Mouse (Mus musculus): ENCODE measurements at regions not wholly inside any gene's neighbourhood (a gene's known extent, or its start where the extent isn't known, plus 50 kb on each side); places are given as distances from the start of the nearest gene placed in this dataset.

DNA sequence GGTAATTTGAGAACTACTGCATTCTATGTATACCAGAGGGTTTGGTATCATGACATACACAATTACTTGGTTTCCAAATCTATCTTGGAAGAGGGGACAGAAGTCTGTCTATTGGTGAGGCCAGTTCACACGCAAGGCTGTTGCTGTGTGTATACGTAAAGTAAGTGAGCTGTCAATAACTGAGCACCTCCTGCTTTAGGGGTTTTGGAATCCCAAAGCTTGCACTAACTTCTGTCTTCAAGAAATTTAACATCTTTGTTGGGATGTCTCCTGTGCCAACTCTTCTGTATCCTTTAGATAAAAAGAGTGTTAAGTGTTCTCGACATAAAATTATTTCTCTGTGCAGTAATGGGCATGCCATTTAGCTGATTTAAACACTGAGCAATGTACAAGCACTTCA is 572.1 kb downstream of the Plcl1 start:
- DNase-seq (ENCODE audit: low read depth in 1 of 2, low spot score in 2 of 2), result no peak

DNA sequence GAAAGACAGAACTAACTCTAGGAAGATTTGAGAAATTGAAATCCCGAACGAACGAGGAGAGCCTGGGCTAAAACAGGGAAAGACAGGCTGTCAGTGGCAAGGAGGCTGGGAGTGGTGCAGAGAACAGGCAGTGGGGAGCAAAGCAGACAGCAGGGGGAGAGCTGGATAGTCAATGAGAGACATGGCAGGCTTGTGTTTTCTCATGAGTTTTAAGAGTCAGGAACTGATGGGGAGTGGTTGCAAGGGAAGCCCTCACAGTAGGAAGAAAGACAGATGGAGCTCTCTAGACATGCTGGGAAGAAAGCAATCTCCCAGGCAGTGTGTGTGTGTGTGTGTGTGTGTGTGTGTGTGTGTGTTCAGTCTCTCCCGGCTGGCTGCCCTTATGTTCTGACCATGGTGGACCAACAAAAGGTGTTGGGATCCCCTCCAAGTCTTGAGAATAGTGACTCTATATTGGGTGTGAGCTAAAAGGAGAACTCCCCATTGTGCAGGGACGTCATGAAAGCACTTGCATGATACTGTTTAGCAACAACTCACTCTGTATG is 577.9 kb downstream of the Plcl1 start:
- no peak for DNase-seq (ENCODE audit: low read depth in 1 of 2, low spot score in 2 of 2)

DNA sequence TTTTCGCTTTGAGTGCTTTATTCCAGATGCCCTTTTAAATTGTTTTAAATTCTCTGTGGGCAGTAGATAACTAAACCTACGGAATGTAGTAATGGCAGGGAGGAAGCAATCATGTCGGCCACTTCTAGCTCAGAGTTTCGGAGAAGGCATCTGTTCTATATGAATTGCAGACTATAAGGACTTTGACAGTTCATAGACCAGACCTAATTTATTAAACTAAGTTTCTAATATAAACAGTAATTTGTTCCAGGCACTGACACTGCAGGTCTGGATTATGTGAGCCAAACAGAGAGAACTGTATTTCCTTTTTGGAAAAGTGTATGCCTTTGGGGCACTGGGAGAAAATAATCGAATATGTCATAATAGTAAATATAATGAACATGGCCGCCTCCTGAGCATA is 591.4 kb downstream of the Plcl1 start:
- DNase-seq (ENCODE audit: low read depth in 1 of 2, low spot score in 2 of 2), result no peak

Data from monocyte, adult 2 months (primary cell).